Mouse (Mus musculus) heart, postnatal 14 days (tissue): ENCODE measurements around the gene Dars2. TPM values are rescaled to one million over a fixed set of nuclear protein-coding genes. Genes with fewer than 3 reads are reported as not detected.
A peak's percentile ranks its signal among the peaks of the same experiment; 100 is the strongest.

Experiments used
- DNase-seq, 2 experiments: peaks; one replicate each; pipeline ENCODE4 v3.0.0; 2021 to 2022
- intact Hi-C: fragments of 180-260 bp; cut with DNase I; formaldehyde crosslinking; loops from one replicate; pipeline ENCODE4 v1.15.1; 2025
- long read RNA-seq, 2 experiments: library from polyadenylated mRNA; stranded (forward); transcript quantifications; one replicate each; pipeline ENCODE4 v2.0.0; 2021
- total RNA-seq, 2 experiments: library from RNA; stranded (reverse); gene quantifications; 2 replicates each; pipeline ENCODE4 v1.2.3; 2021

Gene Dars2
- total RNA-seq: 10 to 100 TPM; 17.4 to 17.6 TPM
- long read RNA-seq, experiment 1, transcript Dars2-201 (17 exons, 3,619 nt): major isoform, 32 of 35 reads
- long read RNA-seq, experiment 1, partial matches to known transcripts: 0 of 35 reads
- long read RNA-seq, experiment 1, other reads (novel, unspliced or antisense): 3 of 35 reads
- long read RNA-seq, experiment 2, transcript Dars2-201 (17 exons, 3,619 nt): major isoform, 30 of 35 reads
- long read RNA-seq, experiment 2, partial matches to known transcripts: 0 of 35 reads
- long read RNA-seq, experiment 2, other reads (novel, unspliced or antisense): 4 of 35 reads

- intact Hi-C loops: loop anchor here (5.0 to 10.0 kb wide), 2 partner anchors 62 to 124 kb away; partner anchors contain the start of gene Klhl20
- DNase-seq: peak; percentile 94 to 96
These were observed at the start of gene Dars2, which contains the start of gene Cenpl for GRCm38 (mm10) chr1:161070352-161071271. Gene Dars2 (minus strand): TSS chr1:161070658. Gene Cenpl (plus strand): TSS chr1:161070713.

GRCm38 (mm10) chr1:161114591-161114990 is 44.1 kb upstream of the Dars2 start:
- DNase-seq: no peak
- intact Hi-C loops: no loop called here

GRCm38 (mm10) chr1:161109216-161109615 is 38.8 kb upstream of the Dars2 start:
- no peak for DNase-seq
- intact Hi-C loops: no loop called here

- intact Hi-C loops: no loop called here
- no peak for DNase-seq
These were observed 33.4 kb upstream of the Dars2 start for GRCm38 (mm10) chr1:161103842-161104241.

- DNase-seq: no peak
- intact Hi-C loops: no loop called here
These were observed 29.4 kb upstream of the Dars2 start for GRCm38 (mm10) chr1:161099721-161100405.

GRCm38 (mm10) chr1:161077243-161077642 is 6.8 kb upstream of the Dars2 start:
- intact Hi-C loops: loop anchor here (10.0 kb wide), 1 partner anchor 118 kb away; no protein-coding TSS in a partner anchor
- DNase-seq: no peak

- intact Hi-C loops: loop anchor here (10.0 kb wide), 1 partner anchor 119 kb away; no protein-coding TSS in a partner anchor
- DNase-seq: no peak
These were observed 5.8 kb upstream of the Dars2 start for GRCm38 (mm10) chr1:161076238-161076637.

- no peak for DNase-seq
- intact Hi-C loops: loop anchor here (5.0 to 10.0 kb wide), 2 partner anchors 61 to 124 kb away; partner anchors contain the start of gene Klhl20
These were observed 788 bp upstream of the Dars2 start for GRCm38 (mm10) chr1:161071272-161071620.

- DNase-seq: no peak
- intact Hi-C loops: no loop called here
These were observed 7.1 kb downstream of the Dars2 start for GRCm38 (mm10) chr1:161063351-161063750.

GRCm38 (mm10) chr1:161057164-161057563 is 13.3 kb downstream of the Dars2 start:
- no peak for DNase-seq
- intact Hi-C loops: no loop called here

- no peak for DNase-seq
- intact Hi-C loops: no loop called here
These were observed 23.5 kb downstream of the Dars2 start for GRCm38 (mm10) chr1:161046972-161047371.

GRCm38 (mm10) chr1:161041261-161042020 is 29.0 kb downstream of the Dars2 start:
- no peak for DNase-seq
- intact Hi-C loops: no loop called here

GRCm38 (mm10) chr1:161040855-161041254 is 29.6 kb downstream of the Dars2 start:
- DNase-seq: no peak
- intact Hi-C loops: no loop called here

GRCm38 (mm10) chr1:161040426-161040770 is 30.1 kb downstream of the Dars2 start:
- intact Hi-C loops: no loop called here
- no peak for DNase-seq

- intact Hi-C loops: loop anchor here (5.0 to 10.0 kb wide), 2 partner anchors 92 to 825 kb away; partner anchors contain the start of genes Cacybp and Klhl20
- DNase-seq: no peak
These were observed 30.6 kb downstream of the Dars2 start for GRCm38 (mm10) chr1:161039741-161040425.

- intact Hi-C loops: loop anchor here (5.0 to 10.0 kb wide), 2 partner anchors 93 to 824 kb away; partner anchors contain the start of genes Cacybp and Klhl20
- no peak for DNase-seq
These were observed 31.3 kb downstream of the Dars2 start for GRCm38 (mm10) chr1:161038968-161039721.

GRCm38 (mm10) chr1:161038004-161038403 is 32.5 kb downstream of the Dars2 start:
- intact Hi-C loops: loop anchor here (5.0 to 10.0 kb wide), 2 partner anchors 94 to 823 kb away; partner anchors contain the start of genes Cacybp and Klhl20

GRCm38 (mm10) chr1:161037599-161037998 is 32.9 kb downstream of the Dars2 start:
- no peak for DNase-seq
- intact Hi-C loops: loop anchor here (5.0 to 10.0 kb wide), 2 partner anchors 95 to 823 kb away; partner anchors contain the start of genes Cacybp and Klhl20

More at GRCm38 (mm10) chr1:161038004-161038403, 32.5 kb downstream of the Dars2 start:
- no peak for DNase-seq
